Mouse (Mus musculus) myocyte (in vitro differentiated cells): ENCODE results near the gene Zdhhc25.

Experiments used
- MAX ChIP-seq: IDR thresholded peaks from one replicate; pipeline ENCODE4 v1.6.1; 2011; ENCODE audit warnings: low read depth, mild to moderate bottlenecking, control low read depth
- POLR2A ChIP-seq: IDR thresholded peaks from one replicate; pipeline ENCODE4 v1.6.1; 2011; ENCODE audit warnings: low read depth, mild to moderate bottlenecking, control low read depth, moderate library complexity; ENCODE audit not compliant: insufficient read length
- POLR2AphosphoS2 ChIP-seq: IDR thresholded peaks from one replicate; pipeline ENCODE4 v1.6.1; 2011; ENCODE audit warnings: low read depth, control low read depth; ENCODE audit not compliant: insufficient read length
- REST ChIP-seq: IDR thresholded peaks from one replicate; pipeline ENCODE4 v1.6.1; 2011; ENCODE audit warnings: mild to moderate bottlenecking, control low read depth, moderate library complexity; ENCODE audit not compliant: insufficient read depth, insufficient read length
- TCF12 ChIP-seq: IDR thresholded peaks from one replicate; pipeline ENCODE4 v1.6.1; 2011; ENCODE audit warnings: mild to moderate bottlenecking, control low read depth; ENCODE audit not compliant: poor library complexity, insufficient read depth, severe bottlenecking
- TCF3 ChIP-seq: IDR thresholded peaks from one replicate; pipeline ENCODE4 v1.6.1; 2011; ENCODE audit warnings: low read depth, control low read depth; ENCODE audit not compliant: insufficient read length
- USF1 ChIP-seq: IDR thresholded peaks from one replicate; pipeline ENCODE4 v1.6.1; 2011; ENCODE audit warnings: low read depth, mild to moderate bottlenecking, control low read depth, moderate library complexity

GRCm38 (mm10) chr15:88626886-88627488 lies 26.9 kb downstream of the Zdhhc25 start:
- TF ChIP-seq MAX: no peak
- TF ChIP-seq POLR2A: no peak
- TF ChIP-seq TCF12: no peak
- no peak for TF ChIP-seq POLR2AphosphoS2
- TF ChIP-seq TCF3: no peak
- TF ChIP-seq REST: no peak
- no peak for TF ChIP-seq USF1
